8 mouse cellular contexts compared by ENCODE assay signal in the genomic region with DNA sequence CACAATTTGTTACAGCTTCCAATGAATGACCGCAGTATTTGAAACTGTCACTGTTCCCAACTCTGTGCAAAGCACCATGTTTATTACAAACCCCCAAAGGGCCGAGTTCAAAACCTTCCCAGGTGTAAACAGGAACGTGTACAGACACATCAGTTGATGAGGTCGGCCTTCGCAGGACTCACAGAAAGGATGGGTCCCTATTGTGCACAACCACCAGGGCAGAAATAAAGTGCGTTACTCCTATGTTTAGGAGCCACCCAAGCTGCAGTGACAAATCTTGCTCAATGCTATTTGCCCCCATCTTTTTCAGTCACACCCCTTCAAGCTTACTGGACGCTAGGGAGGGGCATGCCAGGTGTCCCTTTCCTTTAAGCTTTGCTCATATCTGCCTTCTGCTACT. TPM values are rescaled to one million over a fixed set of nuclear protein-coding genes. Genes with fewer than 3 reads are reported as not detected.
DNase-seq lines count a peak whose midpoint lies in the region; ATAC-seq and TF ChIP-seq lines count a peak whose summit lies in the region.

No protein-coding gene starts in this region.

- peak overlapping the region; percentile 79 for H3K4me2 ChIP-seq in lung, embryonic 14.5 days
- peak overlapping the region; percentile 80 for H3K4me2 ChIP-seq in embryonic facial prominence, embryonic 12.5 days (replicated peaks)
- peak overlapping the region; percentile 81 for H3K4me2 ChIP-seq in limb, embryonic 12.5 days

- no peaks in the 10 kb centered on the region for H3K9me3 ChIP-seq in lung, embryonic 14.5 days (ENCODE audit: low read depth, low read length)
- H3K9me3 ChIP-seq in embryonic facial prominence, embryonic 12.5 days = no peaks in the 10 kb centered on the region
- no peaks in the 10 kb centered on the region for H3K9me3 ChIP-seq in limb, embryonic 12.5 days

- DNase-seq in lung, embryonic 14.5 days = no peak
- DNase-seq in lung, postnatal 36 days = no peak
- DNase-seq in retina, embryonic 14.5 days (ENCODE audit: low spot score) = peak; percentile 20
- DNase-seq in adrenal gland, adult 2 months = no peak
- no peak for DNase-seq in spleen, postnatal 4 days (ENCODE audit: low spot score in 2 of 2)

- H3K9ac ChIP-seq in lung, embryonic 14.5 days = peak overlapping the region; percentile 85
- peak overlapping the region; percentile 88 for H3K9ac ChIP-seq in embryonic facial prominence, embryonic 12.5 days
- H3K9ac ChIP-seq in limb, embryonic 12.5 days (replicated peaks) = peak overlapping the region; percentile 86

- H3K4me1 ChIP-seq in lung, embryonic 14.5 days (ENCODE audit: insufficient read depth) = peaks cover 11% of the 10 kb centered on the region
- H3K4me1 ChIP-seq in embryonic facial prominence, embryonic 12.5 days = peaks cover 13% of the 10 kb centered on the region
- peaks cover 14% of the 10 kb centered on the region for H3K4me1 ChIP-seq in limb, embryonic 12.5 days (replicated peaks)

- H3K4me3 ChIP-seq in lung, embryonic 14.5 days (ENCODE audit: low read depth, low read length) = peak overlapping the region; percentile 98
- H3K4me3 ChIP-seq in embryonic facial prominence, embryonic 12.5 days = peak overlapping the region; percentile 97
- H3K4me3 ChIP-seq in limb, embryonic 12.5 days (replicated peaks) = peak overlapping the region; percentile 97

- H3K36me3 ChIP-seq in lung, embryonic 14.5 days (ENCODE audit: insufficient read depth) = no peaks in the 10 kb centered on the region
- H3K36me3 ChIP-seq in embryonic facial prominence, embryonic 12.5 days = no peaks in the 10 kb centered on the region
- no peaks in the 10 kb centered on the region for H3K36me3 ChIP-seq in limb, embryonic 12.5 days

- TF ChIP-seq CTCF in lung, embryonic 14.5 days (IDR thresholded peaks at IDR 0.05; ENCODE audit: low read depth) = no peak

- H3K27me3 ChIP-seq in lung, embryonic 14.5 days (ENCODE audit: insufficient read depth, low read length) = no peaks in the 10 kb centered on the region
- no peaks in the 10 kb centered on the region for H3K27me3 ChIP-seq in embryonic facial prominence, embryonic 12.5 days
- no peaks in the 10 kb centered on the region for H3K27me3 ChIP-seq in limb, embryonic 12.5 days

- 43% methylated on average over 7 of the region's 7 CpGs for WGBS in lung, embryonic 14.5 days
- WGBS in embryonic facial prominence, embryonic 12.5 days = 45% methylated on average over 7 of the region's 7 CpGs
- WGBS in limb, embryonic 12.5 days = 46% methylated on average over 7 of the region's 7 CpGs

- ATAC-seq in lung, embryonic 14.5 days (ENCODE audit: insufficient read depth) = no peak
- ATAC-seq in embryonic facial prominence, embryonic 12.5 days (ENCODE audit: insufficient number of reproducible peaks, insufficient read depth, low FRiP score, low TSS enrichment) = no peak
- no peak for ATAC-seq in limb, embryonic 12.5 days (ENCODE audit: insufficient number of reproducible peaks, insufficient read depth, low FRiP score, low TSS enrichment, low read depth)
- no peak for ATAC-seq in erythroid progenitor cell, adult 5-6 weeks (replicated peaks; ENCODE audit: low FRiP score, poor library complexity, severe bottlenecking)

- no peak overlapping the region for H3K27ac ChIP-seq in lung, embryonic 14.5 days (ENCODE audit: low read depth)
- H3K27ac ChIP-seq in embryonic facial prominence, embryonic 12.5 days = no peak overlapping the region
- H3K27ac ChIP-seq in limb, embryonic 12.5 days = no peak overlapping the region

RNA-seq across cellular contexts. Expression of gene Mapkap1, which starts 1.0 kb away (rescaled TPM):
- 93.3 and 97.1 TPM in 2 replicates for polyA plus RNA-seq in lung, embryonic 14.5 days (2014; fragmentation: Nextera tagmentation; extraction: Ambion mirVana)
- 116 and 122 TPM in 2 replicates for polyA plus RNA-seq in embryonic facial prominence, embryonic 12.5 days (2016; fragmentation: Nextera tagmentation; extraction: Ambion mirVana)
- polyA plus RNA-seq in limb, embryonic 12.5 days (2016; fragmentation: Nextera tagmentation; extraction: Ambion mirVana) = 110 and 117 TPM in 2 replicates
- total RNA-seq in erythroid progenitor cell, adult 5-6 weeks (2015; ENCODE audit: low replicate concordance) = 9.2 and 14.4 TPM in 2 replicates
- total RNA-seq in erythroid progenitor cell, adult 5-6 weeks (2017; ENCODE audit: low replicate concordance) = 17.5 and 29.0 TPM in 2 replicates
- total RNA-seq in adrenal gland, adult 2 months (2021) = 10 to 100 TPM; 71.4 to 79.8 TPM
- 43.1 and 46.1 TPM in 2 replicates for polyA plus RNA-seq in adrenal gland, adult 2 months (2012; rRNA removed)

RNA-seq across cellular contexts. Expression of gene Pbx3, which starts 34.7 kb away (rescaled TPM):
- 37.5 and 38.4 TPM in 2 replicates for polyA plus RNA-seq in lung, embryonic 14.5 days (2014; fragmentation: Nextera tagmentation; extraction: Ambion mirVana)
- polyA plus RNA-seq in embryonic facial prominence, embryonic 12.5 days (2016; fragmentation: Nextera tagmentation; extraction: Ambion mirVana) = 36.8 and 41.4 TPM in 2 replicates
- 19.6 and 25.1 TPM in 2 replicates for polyA plus RNA-seq in limb, embryonic 12.5 days (2016; fragmentation: Nextera tagmentation; extraction: Ambion mirVana)
- 42.2 and 57.0 TPM in 2 replicates for total RNA-seq in erythroid progenitor cell, adult 5-6 weeks (2015; ENCODE audit: low replicate concordance)
- total RNA-seq in erythroid progenitor cell, adult 5-6 weeks (2017; ENCODE audit: low replicate concordance) = 56.0 and 59.2 TPM in 2 replicates
- 10 to 100 TPM; 84.0 to 95.6 TPM for total RNA-seq in adrenal gland, adult 2 months (2021)
- 63.4 and 67.5 TPM in 2 replicates for polyA plus RNA-seq in adrenal gland, adult 2 months (2012; rRNA removed)
